Mouse (Mus musculus): ENCODE results near the gene Pbdc1. TPM values are rescaled to one million over a fixed set of nuclear protein-coding genes. Genes with fewer than 3 reads are reported as not detected.
A peak's percentile ranks its signal among the peaks of the same experiment; 100 is the strongest.
"Not testable (repeated sequence)": the region's sequence is repeated elsewhere in the genome, so short reads cannot be mapped to it uniquely, and the experiment has no call there.

The Pbdc1 gene
- polyA plus RNA-seq, 1 experiment from 2014 or later = 66.6 TPM

GRCm38 (mm10) chrX:105121227-105121865 lies 41.8 kb downstream of the Pbdc1 start:
- no peaks in the 10 kb centered on the region for H3K36me3 ChIP-seq
- WGBS = 12% methylated on average over 34 of the region's 38 CpGs
- H3K4me1 ChIP-seq = peaks cover 3% of the 10 kb centered on the region; the same call in 1 of the 2 replicates
- no peak overlapping the region for H3K27ac ChIP-seq
- peak overlapping the region; percentile 56 for H3K4me3 ChIP-seq
- peaks cover 34% of the 10 kb centered on the region for H3K27me3 ChIP-seq
- H3K4me2 ChIP-seq = peak overlapping the region; percentile 91
- ATAC-seq (ENCODE audit: borderline replicate concordance, extremely low read depth, low FRiP score, low TSS enrichment) = peak; percentile 81
- H3K9me3 ChIP-seq = no peaks in the 10 kb centered on the region
- peak overlapping the region; percentile 54 for H3K9ac ChIP-seq

GRCm38 (mm10) chrX:105124903-105125302 lies 45.3 kb downstream of the Pbdc1 start:
- peaks cover 2% of the 10 kb centered on the region; the same call in 1 of the 2 replicates for H3K4me1 ChIP-seq
- peaks cover 28% of the 10 kb centered on the region for H3K27me3 ChIP-seq
- no peaks in the 10 kb centered on the region for H3K9me3 ChIP-seq
- no peak overlapping the region for H3K4me2 ChIP-seq
- H3K4me3 ChIP-seq = no peak overlapping the region
- H3K27ac ChIP-seq = no peak overlapping the region
- 25% methylated on average over 1 of the region's 3 CpGs for WGBS
- no peak overlapping the region for H3K9ac ChIP-seq
- no peaks in the 10 kb centered on the region for H3K36me3 ChIP-seq
- ATAC-seq (ENCODE audit: borderline replicate concordance, extremely low read depth, low FRiP score, low TSS enrichment) = no peak

GRCm38 (mm10) chrX:105151872-105152461 lies 72.4 kb downstream of the Pbdc1 start:
- H3K4me2 ChIP-seq = peak overlapping the region; percentile 42
- no peaks in the 10 kb centered on the region for H3K4me1 ChIP-seq
- H3K4me3 ChIP-seq = peak overlapping the region; percentile 19; the same call in 1 of the 2 replicates
- no peaks in the 10 kb centered on the region for H3K36me3 ChIP-seq
- H3K9ac ChIP-seq = no peak overlapping the region
- H3K27ac ChIP-seq = no peak overlapping the region
- WGBS = 34% methylated on average over 20 of the region's 26 CpGs
- ATAC-seq (ENCODE audit: borderline replicate concordance, extremely low read depth, low FRiP score, low TSS enrichment) = no peak
- no peaks in the 10 kb centered on the region for H3K9me3 ChIP-seq
- H3K27me3 ChIP-seq = peaks cover 7% of the 10 kb centered on the region; the same call in 1 of the 2 replicates

- not testable (repeated sequence) for H3K27ac ChIP-seq; H3K36me3 ChIP-seq; H3K27me3 ChIP-seq; H3K4me2 ChIP-seq; H3K4me1 ChIP-seq; H3K9me3 ChIP-seq; H3K9ac ChIP-seq; ATAC-seq (ENCODE audit: borderline replicate concordance, extremely low read depth, low FRiP score, low TSS enrichment); H3K4me3 ChIP-seq
- WGBS = 50% methylated on average over 5 of the region's 6 CpGs
Measured at GRCm38 (mm10) chrX:105165007-105165406, 85.5 kb downstream of the Pbdc1 start.

Other genes with a start within 250 kb of the Pbdc1 start
- 4.9 and 5.3 TPM in 2 replicates for gene Magee2, start 222.5 kb upstream of the Pbdc1 start, polyA plus RNA-seq (2015; fragmentation: Nextera tagmentation; extraction: Ambion mirVana)
- gene Magee1, start 40.6 kb downstream of the Pbdc1 start, polyA plus RNA-seq (2015; fragmentation: Nextera tagmentation; extraction: Ambion mirVana) = 16.5 and 17.5 TPM in 2 replicates

Data from lung, embryonic 15.5 days (tissue).